Mouse (Mus musculus) layer of hippocampus, adult 18-20 months (tissue): ENCODE results near the gene Senp7. TPM values are rescaled to one million over a fixed set of nuclear protein-coding genes. Genes with fewer than 3 reads are reported as not detected.
"Not testable (repeated sequence)": the region's sequence is repeated elsewhere in the genome, so short reads cannot be mapped to it uniquely, and the experiment has no call there.

ENCODE experiments used
- DNase-seq, 2 experiments: peaks; one replicate each; pipeline ENCODE4 v3.0.0; 2022; ENCODE audit warnings: low spot score in 2 of 2
- long read RNA-seq: library from polyadenylated mRNA; stranded (forward); transcript quantifications from one replicate; pipeline ENCODE4 v2.0.0, GENCODE M21; 2021
- total RNA-seq, 2 experiments: library from RNA; stranded (reverse); gene quantifications; 2 replicates each; pipeline ENCODE4 v1.2.3; 2021

Gene Senp7
- total RNA-seq, result 10 to 100 TPM; 45.7 to 47.2 TPM
- long read RNA-seq, full-length matches to known transcripts, result 6 of 21 reads
- long read RNA-seq, partial matches to known transcripts, result 4 of 21 reads
- long read RNA-seq, other reads (novel, unspliced or antisense), result 11 of 21 reads

GRCm38 (mm10) chr16:56048038-56048437 lies at the start of gene Senp7:
Gene Senp7 (plus strand): TSS chr16:56048338.
- not testable (repeated sequence) for DNase-seq

- DNase-seq, result peak in 1 of 2 experiments; percentile 26
These were observed 41.3 kb upstream of the Senp7 start for GRCm38 (mm10) chr16:56006798-56007197.

- no peak for DNase-seq
These were observed 39.3 kb upstream of the Senp7 start for GRCm38 (mm10) chr16:56008862-56009261.

GRCm38 (mm10) chr16:56012789-56013743 lies 35.1 kb upstream of the Senp7 start:
- DNase-seq, result no peak

GRCm38 (mm10) chr16:56014076-56014475 lies 34.1 kb upstream of the Senp7 start:
- no peak for DNase-seq

GRCm38 (mm10) chr16:56019660-56020059 lies 28.5 kb upstream of the Senp7 start:
- DNase-seq, result no peak

GRCm38 (mm10) chr16:56027854-56028629 lies 20.1 kb upstream of the Senp7 start:
- no peak for DNase-seq

GRCm38 (mm10) chr16:56028722-56029551 lies 19.2 kb upstream of the Senp7 start:
- DNase-seq, result peak in 1 of 2 experiments; percentile 27

GRCm38 (mm10) chr16:56029661-56030082 lies 18.5 kb upstream of the Senp7 start, which contains the start of gene Pcnp:
Gene Pcnp (minus strand): TSS chr16:56029739.
- DNase-seq, result peak; percentile 96 to 98

GRCm38 (mm10) chr16:56034566-56034965 lies 13.6 kb upstream of the Senp7 start:
- no peak for DNase-seq

GRCm38 (mm10) chr16:56036501-56036900 lies 11.6 kb upstream of the Senp7 start:
- DNase-seq, result no peak

- peak; percentile 87 to 95 for DNase-seq
These were observed 10.8 kb upstream of the Senp7 start, which contains the start of gene Trmt10c for GRCm38 (mm10) chr16:56037138-56038010. Gene Trmt10c (minus strand): TSS chr16:56037819.

- no peak for DNase-seq
These were observed 10.0 kb upstream of the Senp7 start for GRCm38 (mm10) chr16:56038090-56038489.

GRCm38 (mm10) chr16:56055911-56056310 lies 7.8 kb downstream of the Senp7 start:
- DNase-seq, result no peak

- no peak for DNase-seq
These were observed 8.9 kb downstream of the Senp7 start for GRCm38 (mm10) chr16:56056944-56057590.

- DNase-seq, result no peak
These were observed 10.0 kb downstream of the Senp7 start for GRCm38 (mm10) chr16:56058151-56058550.

GRCm38 (mm10) chr16:56061995-56062594 lies 14.0 kb downstream of the Senp7 start:
- no peak for DNase-seq

- no peak for DNase-seq
These were observed 14.8 kb downstream of the Senp7 start for GRCm38 (mm10) chr16:56062981-56063380.
